Mouse (Mus musculus) adrenal gland (tissue): ENCODE data around the gene Grk2.

Source experiments
- intact Hi-C: fragments of 180-260 bp; cut with DNase I; formaldehyde crosslinking; loops from one replicate; pipeline ENCODE4 v1.15.1; 2025
- long read RNA-seq, 2 experiments: library from polyadenylated mRNA; unstranded; transcript quantifications; one replicate each; pipeline ENCODE4 v2.0.0; 2020; ENCODE audit warnings: borderline replicate concordance in 1 of 2; ENCODE audit not compliant: insufficient replicate concordance in 1 of 2

Gene Grk2
- long read RNA-seq, experiment 1, partial matches to known transcripts = 1 of 5 reads
- long read RNA-seq, experiment 1, other reads (novel, unspliced or antisense) = 4 of 5 reads
- long read RNA-seq, experiment 2, partial matches to known transcripts = 1 of 9 reads
- long read RNA-seq, experiment 2, other reads (novel, unspliced or antisense) = 8 of 9 reads

DNA sequence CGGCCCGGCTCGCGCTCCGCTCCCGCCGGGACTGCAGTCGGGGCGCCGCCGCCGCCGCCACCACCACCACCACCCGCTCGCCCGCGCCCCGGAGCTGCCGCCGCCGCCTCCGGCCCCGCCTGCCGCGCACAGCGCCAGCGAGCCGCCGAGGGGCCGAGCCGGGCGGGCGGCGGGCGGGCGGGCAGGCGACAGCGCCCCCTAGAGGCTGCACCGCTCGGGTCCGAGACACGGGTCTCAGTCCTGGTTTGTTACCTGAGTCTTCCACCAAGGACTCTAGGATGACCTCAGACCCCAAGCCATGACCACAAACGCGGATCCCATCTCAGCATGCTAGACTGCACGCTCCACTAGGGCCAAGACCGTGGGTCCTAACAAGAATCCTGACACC, at the start of gene Grk2:
TSS of gene Grk2 (minus strand) at position 33 of the 388 bp plus-strand sequence.
- intact Hi-C loops = no loop called here

- intact Hi-C loops = no loop called here
Observed at GRCm38 (mm10) chr19:4349455-4349854, 43.4 kb upstream of the Grk2 start.

- intact Hi-C loops = no loop called here
Observed at GRCm38 (mm10) chr19:4346479-4346878, 40.5 kb upstream of the Grk2 start.

DNA sequence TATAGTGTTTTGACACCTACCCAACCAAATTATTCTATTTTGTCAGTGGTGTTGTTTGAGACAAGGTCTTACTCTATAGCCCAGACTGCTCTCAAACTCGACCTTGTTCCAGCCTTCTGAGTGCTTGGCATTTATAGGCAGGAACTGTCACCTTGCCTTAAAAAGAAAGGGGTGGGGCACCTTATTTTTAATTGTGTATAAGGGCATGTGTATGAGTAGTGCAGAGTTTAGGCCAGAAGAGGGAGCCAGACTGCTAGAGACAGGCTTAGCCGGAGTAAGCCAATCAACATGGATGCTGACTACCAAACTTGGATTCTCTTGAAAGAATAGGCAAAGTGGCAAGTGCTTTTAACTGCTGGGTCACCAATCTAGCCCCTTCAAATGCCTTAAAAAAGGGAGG, 32.1 kb upstream of the Grk2 start:
- intact Hi-C loops = loop anchor here (1.0 kb wide), 1 partner anchor 79 kb away; no protein-coding TSS in a partner anchor

DNA sequence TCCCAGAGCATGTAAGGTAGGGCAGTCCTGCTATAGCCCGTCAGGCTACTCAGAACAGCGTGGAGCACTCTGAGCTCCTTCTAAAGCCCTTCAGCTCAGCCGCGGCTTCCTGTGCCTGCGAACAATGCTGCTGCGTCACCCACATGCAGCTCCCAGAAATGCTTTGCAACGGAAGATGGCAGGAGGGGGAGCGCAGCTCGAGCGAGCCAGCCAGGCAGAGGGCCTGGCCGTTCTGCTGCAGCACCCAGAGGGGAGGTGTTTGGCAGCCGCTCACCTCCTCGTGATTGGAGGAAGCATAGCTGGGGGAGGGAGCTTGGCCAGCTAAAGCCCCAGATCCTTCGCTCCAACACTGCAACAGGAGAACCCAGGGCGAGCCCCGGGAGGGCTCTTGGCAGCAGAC, 27.8 kb upstream of the Grk2 start:
- intact Hi-C loops = no loop called here

DNA sequence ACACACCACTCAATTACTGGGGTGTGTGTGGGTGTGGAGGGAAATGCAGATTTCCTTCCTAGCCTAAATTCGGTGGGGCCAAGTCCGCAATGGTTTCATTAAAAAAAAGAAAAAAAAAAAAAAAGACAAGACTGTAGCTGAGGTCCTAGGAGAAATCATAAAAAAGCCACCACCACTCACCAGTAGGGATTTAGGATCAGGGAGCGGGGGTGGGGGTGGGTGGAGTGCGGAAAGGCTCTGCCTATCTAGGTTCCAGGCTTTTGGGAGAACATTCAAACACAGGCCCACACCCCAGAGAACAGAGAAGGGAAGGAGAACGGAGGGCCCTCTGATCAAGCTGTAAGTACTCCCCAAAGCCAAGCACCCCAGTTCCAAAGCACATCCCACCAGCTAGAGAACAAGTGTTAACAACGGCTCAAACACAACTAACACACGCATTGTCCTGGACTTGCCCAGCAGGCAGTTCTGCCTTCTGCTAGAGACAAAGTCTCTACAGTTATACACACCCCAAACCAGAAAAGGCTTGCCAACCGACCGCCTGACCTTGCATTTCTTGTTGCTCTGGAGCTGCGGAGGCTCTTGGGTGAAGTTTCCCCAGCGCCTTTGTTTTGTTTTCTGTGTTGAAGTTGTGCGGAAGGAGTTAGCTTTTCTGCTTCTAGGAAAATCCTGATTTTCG, 27.2 kb upstream of the Grk2 start:
- intact Hi-C loops = no loop called here

GRCm38 (mm10) chr19:4332653-4333052, 26.6 kb upstream of the Grk2 start:
- intact Hi-C loops = no loop called here

- intact Hi-C loops = no loop called here
Observed at GRCm38 (mm10) chr19:4331273-4331672, 25.3 kb upstream of the Grk2 start.

DNA sequence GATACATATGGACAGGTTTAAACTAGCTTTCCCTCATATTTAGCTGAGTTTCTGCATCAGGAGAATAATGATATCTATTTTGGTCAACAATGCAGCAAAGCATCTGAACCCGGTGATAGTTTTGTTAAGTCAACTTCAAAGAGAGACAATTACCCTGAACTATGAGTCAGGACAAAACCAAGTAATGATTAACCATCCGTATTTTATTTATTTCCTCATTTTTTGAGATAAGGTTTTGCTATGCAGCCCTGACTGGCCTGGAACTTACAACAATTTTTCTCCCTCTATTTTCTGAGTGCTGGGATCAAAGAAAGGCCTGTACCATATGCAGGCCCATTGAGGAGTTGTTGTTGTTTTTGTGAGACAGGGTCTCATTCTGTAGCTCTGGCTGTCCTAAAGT, 24.6 kb upstream of the Grk2 start:
- intact Hi-C loops = no loop called here

GRCm38 (mm10) chr19:4328737-4329304, 22.8 kb upstream of the Grk2 start:
- intact Hi-C loops = no loop called here

DNA sequence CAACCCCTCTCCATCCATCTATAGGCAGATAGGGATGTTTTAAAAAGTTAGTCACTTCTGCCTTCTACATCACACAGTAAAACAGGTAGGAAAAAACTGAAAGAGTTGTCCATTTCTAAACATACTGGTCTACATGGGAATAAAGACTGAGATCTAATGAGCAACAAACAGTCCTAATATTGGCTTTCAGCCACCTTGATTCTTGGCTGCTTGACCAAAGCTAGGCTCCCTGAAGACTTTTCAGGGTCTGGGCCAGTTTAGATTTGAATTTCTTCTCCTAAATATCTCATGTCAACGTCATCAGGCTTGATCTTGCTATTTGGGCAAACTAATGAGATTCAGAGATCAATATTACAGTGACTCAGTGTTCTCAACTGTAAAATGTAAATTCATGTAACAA, 20.9 kb upstream of the Grk2 start:
- intact Hi-C loops = no loop called here

- intact Hi-C loops = no loop called here
Observed at GRCm38 (mm10) chr19:4326106-4326505, 20.1 kb upstream of the Grk2 start.

GRCm38 (mm10) chr19:4322134-4322533, 16.1 kb upstream of the Grk2 start:
- intact Hi-C loops = no loop called here

GRCm38 (mm10) chr19:4321622-4322021, 15.6 kb upstream of the Grk2 start:
- intact Hi-C loops = no loop called here

GRCm38 (mm10) chr19:4319272-4319671, 13.2 kb upstream of the Grk2 start:
- intact Hi-C loops = no loop called here

DNA sequence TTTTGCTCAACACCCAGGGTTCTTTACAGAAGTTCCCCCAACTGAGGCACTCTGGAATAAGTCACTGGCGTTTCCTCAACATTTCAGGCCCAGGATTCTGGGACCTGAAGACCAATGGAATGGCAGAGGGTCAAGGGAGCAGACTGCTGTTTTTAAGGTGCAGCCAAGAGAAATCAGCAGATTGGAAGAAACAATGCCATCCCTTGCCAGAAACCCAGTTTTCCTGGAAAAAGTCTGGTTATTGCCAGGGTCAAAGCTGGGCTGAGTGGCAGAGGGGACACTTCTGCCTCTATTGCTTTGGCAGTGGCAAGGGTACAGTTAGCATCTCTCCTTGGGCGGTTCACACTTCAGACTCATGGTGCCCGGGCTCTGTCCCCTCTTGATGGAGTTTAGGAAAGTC, 11.2 kb upstream of the Grk2 start:
- intact Hi-C loops = no loop called here

DNA sequence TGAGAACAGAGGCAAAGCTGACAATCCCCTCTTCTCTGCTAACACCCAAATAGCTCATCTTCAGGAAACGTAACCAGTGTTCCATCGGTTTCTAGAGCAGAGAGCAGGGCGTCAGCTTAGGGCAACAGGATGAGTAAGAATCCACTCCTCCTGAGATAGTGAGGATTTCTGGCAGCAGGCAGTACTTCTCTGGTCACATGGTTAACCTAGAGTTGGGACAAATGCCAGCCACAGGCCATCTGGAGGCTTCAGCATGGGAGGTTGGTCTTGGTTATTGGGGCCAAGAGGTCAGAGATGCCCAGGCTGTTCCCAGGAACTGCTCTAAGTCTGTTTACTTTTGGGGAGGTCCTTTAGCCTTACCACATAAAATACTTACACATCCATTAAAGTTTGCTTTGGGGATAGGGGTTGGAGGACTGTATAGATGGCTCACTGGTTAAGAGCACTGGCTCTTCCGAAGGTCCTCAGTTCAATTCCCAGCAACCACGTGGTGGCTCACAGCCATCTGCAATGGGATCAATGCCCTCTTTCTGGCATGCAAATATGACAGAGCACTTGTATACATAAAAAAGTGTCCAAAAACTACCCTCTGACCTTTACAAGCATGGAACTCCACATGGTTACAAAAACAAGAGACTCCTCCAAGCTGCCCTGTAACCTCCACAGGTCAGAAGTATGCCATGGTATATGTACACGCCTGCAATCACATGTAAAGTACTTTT, 9.4 kb upstream of the Grk2 start:
- intact Hi-C loops = no loop called here

GRCm38 (mm10) chr19:4309776-4310185, 3.8 kb upstream of the Grk2 start:
- intact Hi-C loops = loop anchor here (1.0 kb wide), 2 partner anchors 49 to 53 kb away; no protein-coding TSS in a partner anchor

DNA sequence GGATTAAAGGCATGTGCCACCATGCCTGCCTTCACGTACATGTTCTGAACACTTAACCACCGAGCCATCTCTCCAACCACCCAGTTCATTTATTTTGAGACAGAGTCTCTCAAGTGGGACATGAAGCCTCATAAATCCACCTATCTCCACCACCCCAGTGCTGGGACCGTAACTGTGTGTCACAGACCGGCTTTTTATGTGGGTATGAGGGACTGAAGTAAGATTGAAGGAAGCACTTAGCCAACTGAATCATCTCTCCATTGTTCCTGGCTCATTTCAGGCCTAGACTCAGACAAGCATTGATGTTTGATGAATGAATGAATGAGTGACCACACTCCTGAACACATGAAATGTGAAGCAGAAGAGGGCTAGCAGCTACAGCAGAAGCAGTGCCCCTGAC, 3.3 kb upstream of the Grk2 start:
- intact Hi-C loops = no loop called here

GRCm38 (mm10) chr19:4305491-4306189, 382 bp downstream of the Grk2 start:
- intact Hi-C loops = no loop called here

- intact Hi-C loops = no loop called here
Observed at GRCm38 (mm10) chr19:4304871-4305321, 1.1 kb downstream of the Grk2 start.
